12 mouse cellular contexts compared by ENCODE assay signal in the genomic region with DNA sequence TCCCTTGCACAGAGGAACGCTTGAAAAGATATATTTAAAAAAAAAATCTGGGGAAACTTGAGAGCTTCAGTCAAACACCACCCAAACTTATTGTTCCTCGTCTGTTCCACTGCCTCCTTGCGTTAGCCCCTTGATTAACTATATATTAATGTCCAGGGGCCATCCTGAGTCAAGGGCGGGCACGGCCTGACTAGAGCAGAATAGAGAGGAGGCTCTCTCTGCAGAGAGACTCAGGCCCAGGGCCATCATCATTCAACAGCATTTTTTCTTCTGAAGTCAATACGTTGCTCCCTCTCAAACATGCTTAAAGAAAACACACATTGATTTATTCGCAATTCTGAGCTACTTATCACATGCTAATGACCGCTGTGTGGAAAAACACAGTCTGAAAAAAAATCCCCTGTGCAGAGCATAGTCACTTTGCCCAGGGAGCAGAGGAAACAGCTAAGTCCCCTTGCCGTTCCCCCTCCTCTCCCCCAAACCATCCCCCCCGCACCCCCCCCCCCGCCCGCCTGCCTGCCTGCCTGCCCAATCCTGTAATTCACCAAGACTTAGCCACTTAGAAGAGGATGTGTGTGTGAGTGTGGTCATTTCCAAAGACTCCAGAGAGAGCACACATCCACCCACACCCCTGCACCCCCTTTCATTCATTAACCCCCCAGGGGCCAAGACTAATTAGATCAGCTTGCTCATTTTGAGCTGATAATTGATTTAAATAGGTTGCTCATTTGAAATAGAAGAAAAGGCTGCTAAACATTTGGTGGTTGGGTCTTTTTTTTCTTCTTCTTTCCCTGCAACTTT.
DNase-seq lines count a peak whose midpoint lies in the region; ATAC-seq and TF ChIP-seq lines count a peak whose summit lies in the region.
"Had no signal": no experiment of that assay in that cellular context is flagged by ENCODE, and none has a peak within 500 bp of the region (broad histone marks: within the 10 kb centered on the region; RNA-seq: fewer than 3 reads in every experiment).

No protein-coding gene starts in this region.

- H3K9ac ChIP-seq in hindbrain, embryonic 11.5 days (ENCODE audit: low read depth, low read length), result no peak overlapping the region
- H3K9ac ChIP-seq in midbrain, embryonic 14.5 days (replicated peaks; ENCODE audit: low read length), result no peak overlapping the region
- no peak overlapping the region for H3K9ac ChIP-seq in liver, embryonic 12.5 days
- H3K9ac ChIP-seq: liver, postnatal 0 days had no signal

- DNase-seq in Muller cell, postnatal 12 days (ENCODE audit: inconsistent ontology term), result peak; percentile 66
- peak; percentile 22 for DNase-seq in embryonic facial prominence, embryonic 10.5 days (ENCODE audit: low spot score)
- DNase-seq in hindbrain, embryonic 11.5 days (ENCODE audit: low spot score), result peak; percentile 49
- peak; percentile 68 for DNase-seq in midbrain, embryonic 14.5 days
- no peak for DNase-seq in frontal cortex, postnatal 14 days (ENCODE audit: low spot score in 2 of 2)
- DNase-seq in layer of hippocampus, adult 2 months (ENCODE audit: low spot score in 2 of 2), result no peak
- DNase-seq in B cell, adult 2 months, result no peak
- DNase-seq: cerebellum, postnatal 25 days; kidney, adult 9 months; liver, postnatal 0 days; right cerebral cortex, postnatal 25 days had no signal

- TF ChIP-seq CTCF in layer of hippocampus, adult 2 months (conservative IDR thresholded peaks at IDR 0.05), result no peak

- no peak overlapping the region for H3K27ac ChIP-seq in embryonic facial prominence, embryonic 10.5 days (replicated peaks)
- H3K27ac ChIP-seq in hindbrain, embryonic 11.5 days (ENCODE audit: low read depth, low read length), result no peak overlapping the region
- H3K27ac ChIP-seq in midbrain, embryonic 14.5 days (replicated peaks; ENCODE audit: low read depth, low read length), result no peak overlapping the region
- H3K27ac ChIP-seq in layer of hippocampus, adult 2 months, result no peak overlapping the region
- no peak overlapping the region for H3K27ac ChIP-seq in liver, embryonic 12.5 days

- H3K36me3 ChIP-seq in embryonic facial prominence, embryonic 10.5 days (replicated peaks), result no peaks in the 10 kb centered on the region
- H3K36me3 ChIP-seq in hindbrain, embryonic 11.5 days (ENCODE audit: control insufficient read depth, insufficient read depth, low read length), result no peaks in the 10 kb centered on the region
- no peaks in the 10 kb centered on the region for H3K36me3 ChIP-seq in midbrain, embryonic 14.5 days (ENCODE audit: control insufficient read depth, insufficient read depth, low read length)
- H3K36me3 ChIP-seq in liver, embryonic 12.5 days, result no peaks in the 10 kb centered on the region

- no peak overlapping the region for H3K4me2 ChIP-seq in hindbrain, embryonic 11.5 days (replicated peaks; ENCODE audit: low read depth, low read length)
- H3K4me2 ChIP-seq in midbrain, embryonic 14.5 days (ENCODE audit: low read length), result no peak overlapping the region
- H3K4me2 ChIP-seq in liver, embryonic 12.5 days, result no peak overlapping the region

- no peak overlapping the region for H3K4me3 ChIP-seq in embryonic facial prominence, embryonic 10.5 days
- H3K4me3 ChIP-seq in hindbrain, embryonic 11.5 days (ENCODE audit: low read depth, low read length), result no peak overlapping the region
- no peak overlapping the region for H3K4me3 ChIP-seq in midbrain, embryonic 14.5 days (replicated peaks; ENCODE audit: low read depth, low read length)
- H3K4me3 ChIP-seq in layer of hippocampus, adult 2 months, result no peak overlapping the region
- H3K4me3 ChIP-seq in liver, embryonic 12.5 days, result no peak overlapping the region

- ATAC-seq in hindbrain, embryonic 11.5 days (ENCODE audit: low FRiP score), result peak; percentile 91
- ATAC-seq in midbrain, embryonic 14.5 days (ENCODE audit: low FRiP score, low TSS enrichment), result peak; percentile 69
- ATAC-seq in liver, embryonic 12.5 days, result no peak
- ATAC-seq: liver, postnatal 0 days had no signal

- peaks cover 14% of the 10 kb centered on the region for H3K4me1 ChIP-seq in embryonic facial prominence, embryonic 10.5 days
- no peaks in the 10 kb centered on the region for H3K4me1 ChIP-seq in hindbrain, embryonic 11.5 days (replicated peaks; ENCODE audit: control insufficient read depth, insufficient read depth, low read length)
- H3K4me1 ChIP-seq in midbrain, embryonic 14.5 days (ENCODE audit: control insufficient read depth, insufficient read depth, low read length), result peaks cover 6% of the 10 kb centered on the region
- no peaks in the 10 kb centered on the region for H3K4me1 ChIP-seq in liver, embryonic 12.5 days

- peaks cover 75% of the 10 kb centered on the region for H3K27me3 ChIP-seq in embryonic facial prominence, embryonic 10.5 days (replicated peaks; ENCODE audit: low read depth, poor library complexity, severe bottlenecking)
- peaks cover 12% of the 10 kb centered on the region for H3K27me3 ChIP-seq in hindbrain, embryonic 11.5 days (ENCODE audit: control insufficient read depth, insufficient read depth, low read length)
- H3K27me3 ChIP-seq in midbrain, embryonic 14.5 days (ENCODE audit: control insufficient read depth, insufficient read depth, low read length), result peaks cover 9% of the 10 kb centered on the region; the same call in 1 of the 2 replicates
- H3K27me3 ChIP-seq in liver, embryonic 12.5 days (replicated peaks), result no peaks in the 10 kb centered on the region

- no peaks in the 10 kb centered on the region for H3K9me3 ChIP-seq in embryonic facial prominence, embryonic 10.5 days
- no peaks in the 10 kb centered on the region for H3K9me3 ChIP-seq in hindbrain, embryonic 11.5 days (ENCODE audit: control insufficient read depth, low read length)
- H3K9me3 ChIP-seq in midbrain, embryonic 14.5 days (ENCODE audit: control insufficient read depth, low read length), result no peaks in the 10 kb centered on the region
- H3K9me3 ChIP-seq in liver, embryonic 12.5 days (replicated peaks), result 0 out of 2 replicates have a peak, but pooled peaks cover 3% of the 10 kb centered on the region

- WGBS in embryonic facial prominence, embryonic 10.5 days, result 27% methylated on average over 12 of the region's 12 CpGs
- WGBS in hindbrain, embryonic 11.5 days, result 23% methylated on average over 11 of the region's 12 CpGs
- WGBS in midbrain, embryonic 14.5 days, result 9% methylated on average over 12 of the region's 12 CpGs
- 46% methylated on average over 9 of the region's 12 CpGs for WGBS in liver, embryonic 12.5 days (ENCODE audit: insufficient replicate concordance)

Comparison
In these comparisons a context has a peak if more than half of its experiments do, and no peak if none do; other contexts are left out.
1. DNase-seq: peak in Muller cell, postnatal 12 days (single experiment), embryonic facial prominence, embryonic 10.5 days (single experiment), hindbrain, embryonic 11.5 days (single experiment) and midbrain, embryonic 14.5 days (single experiment); none in frontal cortex, postnatal 14 days (0 of 2), layer of hippocampus, adult 2 months (0 of 2) and B cell, adult 2 months (0 of 2).